Mouse (Mus musculus): ENCODE data around the gene Zdhhc6. TPM values are rescaled to one million over a fixed set of nuclear protein-coding genes. Genes with fewer than 3 reads are reported as not detected.

Zdhhc6 gene
- 10 to 100 TPM; 24.0 to 28.0 TPM for total RNA-seq (2021)
- long read RNA-seq, experiment 1, transcript Zdhhc6-207 (11 exons, 2,168 nt) = major isoform, 41 of 59 reads
- long read RNA-seq, experiment 1, partial matches to known transcripts = 2 of 59 reads
- long read RNA-seq, experiment 1, other reads (novel, unspliced or antisense) = 14 of 59 reads
- long read RNA-seq, experiment 2, transcript Zdhhc6-207 (11 exons, 2,168 nt) = major isoform, 36 of 57 reads
- long read RNA-seq, experiment 2, partial matches to known transcripts = 1 of 57 reads
- long read RNA-seq, experiment 2, other reads (novel, unspliced or antisense) = 19 of 57 reads

DNA sequence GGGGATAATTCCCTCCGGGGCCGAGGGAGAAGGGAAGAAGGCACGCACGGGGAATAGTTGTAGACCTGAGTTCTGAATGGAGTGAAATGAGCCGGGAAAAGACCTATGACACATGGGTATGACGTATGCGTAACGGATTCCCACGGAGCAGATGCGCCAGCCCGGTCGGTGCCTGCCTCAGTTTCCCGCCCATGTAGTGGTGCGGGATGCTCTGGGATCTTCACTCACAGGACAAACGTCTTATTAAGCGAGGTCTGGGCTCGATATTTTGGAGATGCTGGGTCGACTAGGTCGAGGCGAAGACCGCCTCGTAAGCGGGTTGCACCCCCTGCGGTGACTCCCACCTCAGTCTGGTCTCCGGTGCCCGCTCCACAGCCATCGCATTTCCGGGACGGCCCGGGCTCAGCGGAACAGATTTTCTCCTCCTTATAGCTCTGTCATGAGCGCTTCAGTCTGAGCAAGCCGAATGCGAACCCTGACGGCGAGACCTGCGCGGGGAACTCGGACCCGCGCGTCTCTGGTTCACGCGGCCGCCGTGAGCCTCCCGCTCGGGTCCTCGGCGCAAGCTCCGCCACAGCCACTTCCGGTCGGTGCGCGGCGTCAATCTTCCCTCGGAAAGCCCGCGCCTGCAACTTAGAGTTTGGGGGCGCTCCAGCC lies at the start of gene Zdhhc6:
Zdhhc6 (minus strand) TSS at position 581 of the 657 bp plus-strand sequence.
- intact Hi-C loops (cut with DNase I) = no loop called here
- DNase-seq (ENCODE audit: low spot score in 2 of 2) = peak; percentile 64 to 86

DNA sequence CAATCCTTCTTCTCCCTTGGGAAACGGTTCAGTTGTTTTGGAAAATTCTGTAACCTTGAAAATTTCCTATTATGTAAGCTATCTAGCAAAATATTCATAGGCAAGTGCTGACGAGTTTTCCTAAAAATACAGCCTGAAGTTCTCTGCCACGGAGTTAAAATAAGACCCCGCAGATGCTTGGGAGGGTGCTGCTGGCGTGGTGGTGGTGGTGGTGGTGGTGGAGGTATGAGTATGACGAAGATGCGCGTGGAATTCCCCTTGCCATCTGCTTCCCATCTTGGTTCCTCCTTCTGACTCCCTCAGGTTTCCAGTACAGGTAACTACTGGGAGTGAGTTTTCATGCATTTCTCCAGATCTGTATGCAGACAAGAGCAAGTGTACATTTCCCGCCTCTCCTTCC lies 46.8 kb upstream of the Zdhhc6 start:
- intact Hi-C loops (cut with DNase I) = loop anchor here (5.0 kb wide), 1 partner anchor 60 kb away; no protein-coding TSS in a partner anchor

DNA sequence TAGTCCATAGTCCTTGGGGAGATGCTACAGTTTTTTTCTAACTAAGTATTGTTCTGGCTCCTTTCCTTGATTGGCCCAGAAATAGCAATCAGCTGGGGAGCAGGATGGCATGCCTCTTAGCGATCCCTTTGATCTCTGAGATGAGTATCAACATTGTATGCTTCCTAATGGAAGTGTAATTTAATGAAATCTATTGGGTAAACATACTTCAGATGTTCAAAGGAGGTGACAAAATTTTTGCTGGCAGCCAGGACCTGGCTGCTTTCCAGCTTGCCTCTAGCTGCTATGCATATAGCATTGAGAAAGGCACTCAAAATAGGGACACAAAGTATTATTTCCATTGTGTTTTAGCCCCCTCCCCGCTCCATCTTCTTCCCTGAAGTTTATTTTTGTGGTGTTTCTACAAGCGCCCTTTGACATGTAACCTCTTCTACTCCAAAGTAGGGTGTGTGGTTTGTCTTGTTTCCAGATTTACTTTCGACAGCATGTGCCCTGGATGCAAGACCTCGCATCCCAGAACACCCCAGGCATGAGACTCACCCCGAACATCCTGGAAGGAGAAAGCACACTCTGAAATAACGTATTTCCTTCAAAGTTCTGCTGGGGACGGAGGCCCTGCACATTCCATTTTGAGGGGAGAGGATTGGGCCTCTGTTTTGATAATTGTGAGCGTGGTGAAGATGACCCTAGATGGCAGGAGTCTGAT lies 35.0 kb upstream of the Zdhhc6 start:
- intact Hi-C loops (cut with DNase I) = no loop called here
- no peak for DNase-seq (ENCODE audit: low spot score in 2 of 2)

More for the DNA sequence above, 46.8 kb upstream of the Zdhhc6 start:
- DNase-seq (ENCODE audit: low spot score in 2 of 2) = peak; percentile 36 to 58

DNA sequence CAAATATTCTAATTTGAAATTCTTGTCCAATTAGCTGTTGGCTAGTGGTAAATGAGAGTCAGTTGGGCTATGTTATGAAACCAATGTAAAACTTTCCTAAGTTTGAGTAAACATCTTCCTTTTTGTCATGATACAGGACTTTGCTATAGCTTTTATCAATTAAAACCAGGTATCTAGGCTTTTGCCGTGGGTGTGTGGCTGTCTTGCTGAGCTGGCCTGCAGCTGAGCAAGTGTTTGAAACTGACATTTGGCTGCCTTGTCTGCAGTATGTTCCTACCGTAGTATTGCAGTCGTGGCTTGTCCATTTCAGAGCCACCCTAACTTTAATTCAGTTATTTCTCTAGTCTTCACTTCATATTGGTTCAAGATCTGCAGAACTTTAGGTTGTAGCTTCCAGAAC lies 32.4 kb upstream of the Zdhhc6 start:
- intact Hi-C loops (cut with DNase I) = no loop called here
- DNase-seq (ENCODE audit: low spot score in 2 of 2) = no peak

DNA sequence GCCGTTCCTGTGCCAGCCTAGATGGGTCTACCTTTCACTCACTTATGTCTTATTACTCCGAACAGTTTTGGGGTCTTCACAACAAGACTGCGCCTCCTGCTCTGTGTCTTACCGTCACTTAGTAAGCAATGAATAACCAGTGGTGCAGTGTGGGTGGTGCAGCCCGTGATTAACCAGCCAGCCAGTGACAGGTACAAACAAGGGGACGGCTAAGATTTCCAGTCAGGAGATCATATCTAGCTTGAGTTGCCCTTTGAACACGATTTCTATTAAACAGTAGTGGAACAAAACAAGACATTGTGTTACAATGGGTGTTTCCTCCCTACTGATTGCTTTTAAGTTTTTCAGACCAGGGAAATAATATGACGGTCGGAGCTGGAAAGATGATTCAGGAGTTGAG lies 27.4 kb upstream of the Zdhhc6 start:
- intact Hi-C loops (cut with DNase I) = no loop called here
- no peak for DNase-seq (ENCODE audit: low spot score in 2 of 2)

DNA sequence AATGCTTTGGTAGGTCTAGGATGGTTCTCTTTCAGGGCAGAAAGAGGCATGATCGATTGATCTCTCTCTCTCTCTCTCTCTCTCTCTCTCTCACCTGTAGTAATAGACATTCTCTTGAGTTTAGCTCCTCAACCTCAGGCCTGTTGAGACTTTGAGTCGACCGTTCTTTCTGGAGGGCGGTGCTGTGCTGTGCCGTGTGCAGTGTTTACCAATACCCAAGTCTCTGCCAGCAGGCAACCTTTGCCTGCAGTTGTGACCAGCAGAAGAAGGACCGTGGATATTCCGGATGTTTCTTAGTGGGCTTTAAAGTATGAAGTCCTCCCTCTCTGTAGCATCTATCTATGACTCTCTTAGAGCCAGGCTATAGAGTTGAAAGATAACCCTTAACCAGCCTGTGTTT lies 26.6 kb upstream of the Zdhhc6 start:
- no peak for DNase-seq (ENCODE audit: low spot score in 2 of 2)
- intact Hi-C loops (cut with DNase I) = no loop called here

DNA sequence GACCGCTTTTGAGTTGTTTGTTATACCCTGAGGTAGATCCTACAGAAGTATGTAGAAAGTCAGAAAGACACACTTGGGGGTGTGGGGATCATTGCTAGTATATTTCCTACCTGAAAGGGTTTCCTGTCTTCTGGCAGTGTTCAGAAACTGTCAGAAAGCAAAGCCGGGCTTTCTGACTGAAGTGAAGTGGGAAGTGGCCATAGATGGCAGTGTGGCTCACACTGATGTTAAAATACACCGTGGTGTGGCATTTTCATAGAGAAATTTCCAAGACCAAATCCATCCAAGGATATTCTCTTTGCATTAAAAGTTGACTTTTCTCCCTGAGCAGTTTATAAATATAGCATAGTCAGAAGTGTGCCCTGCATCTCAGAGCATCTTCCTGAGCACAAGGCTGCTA lies 25.5 kb upstream of the Zdhhc6 start:
- DNase-seq (ENCODE audit: low spot score in 2 of 2) = no peak
- intact Hi-C loops (cut with DNase I) = no loop called here

DNA sequence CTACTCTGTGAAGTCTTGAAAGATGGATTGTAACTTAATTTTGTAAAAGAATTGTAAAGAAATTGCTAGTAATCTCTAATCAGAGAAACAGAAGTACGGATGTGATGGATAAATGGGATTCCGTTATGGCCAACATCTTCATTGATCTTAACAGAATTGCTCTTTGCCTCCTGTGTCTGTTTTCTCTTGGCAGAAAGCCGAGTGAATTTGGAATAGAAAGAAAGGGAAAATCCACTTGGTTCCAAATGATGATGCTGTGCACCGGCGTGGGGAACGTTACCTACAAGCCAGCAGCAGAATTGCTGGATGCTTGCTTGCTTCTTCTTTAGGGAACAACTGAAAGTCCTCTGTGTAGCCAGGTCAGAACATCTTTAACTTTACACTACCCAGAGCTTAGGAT lies 24.7 kb upstream of the Zdhhc6 start:
- intact Hi-C loops (cut with DNase I) = no loop called here
- no peak for DNase-seq (ENCODE audit: low spot score in 2 of 2)

DNA sequence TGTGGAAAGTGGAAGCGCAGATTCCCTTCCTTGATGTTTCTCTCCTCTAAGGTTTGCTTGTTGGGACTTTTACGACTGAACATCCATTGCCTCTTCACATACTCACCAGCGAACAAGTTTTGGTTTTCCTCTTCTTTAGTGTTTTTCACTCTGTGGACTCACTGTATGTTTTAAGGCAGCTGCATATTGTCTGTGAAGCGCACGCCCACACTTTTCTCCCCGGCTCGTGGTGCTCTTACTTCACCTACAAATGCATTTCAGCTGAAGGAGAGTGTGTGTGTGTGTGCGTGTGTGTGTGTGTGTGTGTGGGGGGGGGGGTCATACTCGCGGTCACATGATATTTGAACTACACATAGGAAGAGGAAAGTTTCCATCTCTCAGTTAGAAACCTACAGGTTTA lies 21.8 kb upstream of the Zdhhc6 start:
- intact Hi-C loops (cut with DNase I) = loop anchor here (2.0 to 10.0 kb wide), 4 partner anchors 80 to 917 kb away; no protein-coding TSS in a partner anchor
- no peak for DNase-seq (ENCODE audit: low spot score in 2 of 2)

DNA sequence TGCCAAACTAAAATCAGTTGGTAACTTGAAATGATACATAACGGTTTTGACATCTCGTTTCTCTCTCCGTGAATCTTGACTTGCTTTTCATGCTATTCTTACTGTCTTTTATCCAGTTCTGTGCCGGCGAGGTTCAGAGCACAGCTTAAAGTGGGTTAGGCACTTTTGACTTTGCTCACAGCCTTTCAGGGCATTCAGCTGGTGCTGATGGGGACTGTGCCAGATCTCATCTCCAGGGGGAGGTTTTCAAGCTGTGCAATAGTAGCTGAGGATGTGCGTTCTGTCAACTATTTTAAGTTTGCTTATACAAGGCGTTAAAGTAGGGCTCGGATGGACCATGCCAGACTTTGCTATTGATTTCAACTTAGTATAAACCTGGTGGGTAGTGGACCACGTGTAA lies 21.2 kb upstream of the Zdhhc6 start:
- DNase-seq (ENCODE audit: low spot score in 2 of 2) = no peak
- intact Hi-C loops (cut with DNase I) = loop anchor here (2.0 to 10.0 kb wide), 4 partner anchors 80 to 918 kb away; no protein-coding TSS in a partner anchor

DNA sequence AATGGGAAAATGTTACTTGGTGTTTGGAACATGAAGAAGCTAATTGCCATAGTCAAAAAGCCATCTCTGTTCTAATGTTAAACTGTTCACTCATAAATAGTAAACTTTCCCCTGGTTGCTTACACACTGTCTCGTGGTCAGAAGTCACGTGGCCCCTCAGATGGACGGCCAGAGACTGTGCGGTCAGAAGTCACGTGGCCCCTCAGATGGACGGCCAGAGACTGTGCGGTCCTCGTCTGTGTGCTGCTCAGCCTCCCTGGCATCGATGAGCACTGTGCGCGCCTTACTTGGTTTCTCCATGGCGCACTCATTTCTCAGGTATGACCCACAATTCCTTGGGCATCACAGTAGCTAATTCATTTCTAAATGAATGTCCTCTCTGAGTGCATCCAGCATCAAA lies 20.6 kb upstream of the Zdhhc6 start:
- DNase-seq (ENCODE audit: low spot score in 2 of 2) = no peak
- intact Hi-C loops (cut with DNase I) = loop anchor here (2.0 to 10.0 kb wide), 4 partner anchors 81 to 918 kb away; no protein-coding TSS in a partner anchor

DNA sequence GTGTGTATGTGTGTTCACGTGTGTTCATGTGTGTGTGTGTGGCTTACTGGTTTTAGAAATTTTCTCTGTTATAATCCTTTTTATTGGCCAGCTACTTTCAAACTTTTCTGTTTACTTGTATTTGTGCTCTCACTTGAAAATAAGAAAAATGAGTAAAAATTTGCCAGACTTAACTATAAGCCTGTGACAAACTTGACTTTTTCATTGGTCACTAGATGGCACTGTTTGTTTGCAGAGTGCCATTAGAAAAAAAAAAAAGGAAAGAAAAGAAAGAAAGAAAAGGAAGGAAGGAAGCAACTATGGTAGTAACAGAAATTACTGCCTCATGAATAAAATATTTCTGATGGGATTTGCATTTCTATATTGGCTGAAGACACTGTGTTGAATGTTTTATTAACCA lies 20.0 kb upstream of the Zdhhc6 start:
- intact Hi-C loops (cut with DNase I) = loop anchor here (2.0 to 10.0 kb wide), 4 partner anchors 81 to 919 kb away; no protein-coding TSS in a partner anchor
- peak in 1 of 2 experiments; percentile 36 for DNase-seq (ENCODE audit: low spot score in 2 of 2)

DNA sequence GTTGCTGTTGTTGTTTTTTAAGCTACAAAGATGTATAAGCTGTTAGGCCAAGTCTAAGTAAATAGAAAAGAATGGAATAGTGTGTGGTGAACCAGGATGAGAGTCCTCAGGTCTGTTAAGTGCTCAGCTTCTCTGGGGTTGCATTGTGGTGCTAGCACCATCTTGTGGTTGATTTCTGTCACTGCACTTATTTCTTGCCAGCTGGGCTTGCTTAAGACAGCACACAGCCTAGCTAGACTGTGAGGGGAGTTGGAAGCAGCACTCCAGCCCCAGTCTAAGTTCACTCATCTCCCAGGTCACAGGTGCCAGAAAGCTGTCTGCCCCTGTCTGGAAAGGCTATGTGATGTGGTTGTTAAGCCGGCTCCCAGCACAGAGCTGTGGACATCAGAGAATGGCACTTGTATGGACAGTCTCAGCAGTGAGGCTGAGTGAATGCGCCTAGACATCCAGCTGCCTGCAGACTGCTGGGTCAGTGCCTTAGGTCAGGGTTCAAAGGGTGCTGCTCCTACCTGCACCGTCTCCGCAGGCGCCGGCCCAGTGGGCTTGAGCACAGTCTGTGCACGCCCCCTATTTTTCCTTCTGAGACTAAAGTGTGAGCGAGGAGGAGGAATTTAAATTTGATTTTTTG lies 16.9 kb upstream of the Zdhhc6 start:
- intact Hi-C loops (cut with DNase I) = loop anchor here (10.0 kb wide), 1 partner anchor 562 kb away; no protein-coding TSS in a partner anchor
- DNase-seq (ENCODE audit: low spot score in 2 of 2) = peak; percentile 86

DNA sequence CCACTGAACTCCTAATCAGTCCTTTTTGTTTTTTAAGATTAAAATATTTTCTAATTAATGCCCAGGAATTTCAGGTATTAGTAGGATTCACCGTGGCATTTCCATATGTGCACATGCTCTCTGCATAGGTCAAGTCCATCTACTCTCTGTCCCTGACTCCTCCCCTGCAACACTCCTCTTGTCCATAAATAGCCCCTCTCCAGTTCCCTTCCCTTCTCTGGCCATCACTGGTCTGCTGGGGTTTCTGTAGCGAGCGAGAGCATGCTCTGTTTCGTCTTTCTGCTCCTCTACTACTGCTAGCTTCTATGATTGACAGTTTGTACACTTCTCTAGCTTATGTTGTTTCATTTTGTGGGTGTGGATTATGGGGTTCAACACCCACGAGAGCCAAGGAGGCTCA lies 15.9 kb upstream of the Zdhhc6 start:
- intact Hi-C loops (cut with DNase I) = loop anchor here (10.0 kb wide), 1 partner anchor 563 kb away; no protein-coding TSS in a partner anchor
- DNase-seq (ENCODE audit: low spot score in 2 of 2) = no peak

DNA sequence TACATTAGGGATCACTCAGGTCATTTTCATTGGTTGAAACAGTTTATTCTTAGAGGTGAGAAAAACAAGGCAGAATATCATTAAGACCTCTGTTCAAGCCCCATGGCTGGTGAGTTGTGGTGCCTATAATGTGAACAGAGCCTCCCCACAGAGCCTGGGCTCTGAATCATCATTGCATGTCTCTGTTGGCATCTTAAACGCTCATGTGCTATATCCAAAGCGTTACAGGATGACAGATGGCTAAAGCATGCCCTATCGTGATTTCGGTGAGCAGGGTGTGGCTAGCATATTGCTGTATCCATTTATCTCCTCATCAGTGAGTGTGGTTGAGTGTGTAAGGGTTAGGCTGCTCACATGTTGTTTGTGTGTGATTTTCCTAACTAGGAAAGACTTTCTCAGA lies 11.7 kb upstream of the Zdhhc6 start:
- intact Hi-C loops (cut with DNase I) = no loop called here
- peak in 1 of 2 experiments; percentile 54 for DNase-seq (ENCODE audit: low spot score in 2 of 2)

DNA sequence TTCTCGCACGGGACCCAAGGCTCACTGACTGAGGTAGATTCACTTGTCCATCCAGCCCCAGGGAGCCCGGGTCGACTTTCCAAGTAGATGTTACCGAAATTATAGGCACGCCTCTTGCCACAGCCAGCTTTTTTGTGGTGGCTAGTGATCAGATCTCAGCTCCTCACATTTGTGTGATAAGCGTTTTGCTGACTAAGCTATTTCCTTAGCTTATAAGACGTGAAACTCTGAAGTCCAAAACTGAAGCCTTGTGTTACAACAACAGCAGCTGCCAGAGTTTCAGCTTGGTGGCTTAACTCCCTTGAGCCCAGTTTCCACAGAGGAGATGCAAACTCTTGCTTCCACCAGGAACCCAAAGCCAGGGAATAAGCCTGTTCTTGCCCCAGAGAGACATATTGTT lies 6.8 kb upstream of the Zdhhc6 start:
- intact Hi-C loops (cut with DNase I) = no loop called here
- no peak for DNase-seq (ENCODE audit: low spot score in 2 of 2)

DNA sequence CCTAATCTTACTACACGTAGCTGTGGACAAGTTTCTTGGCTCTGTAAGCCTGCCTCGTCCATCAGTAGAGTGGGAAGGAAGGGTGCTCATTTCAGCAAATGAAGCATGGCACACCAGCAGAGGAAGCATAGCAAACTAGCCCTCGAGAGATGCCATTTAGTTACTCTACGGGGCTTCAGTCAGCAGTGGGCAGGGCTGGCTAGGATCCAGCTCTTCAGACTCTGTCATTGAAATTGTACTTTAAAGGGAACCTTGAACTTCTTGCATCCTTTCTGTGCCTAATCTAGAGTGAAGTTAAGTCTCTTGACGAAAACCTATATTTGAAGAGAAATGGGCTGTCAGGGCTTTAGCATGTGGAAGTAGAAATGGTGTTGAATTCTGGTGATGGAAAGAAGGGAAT lies 3.7 kb upstream of the Zdhhc6 start:
- intact Hi-C loops (cut with DNase I) = no loop called here
- DNase-seq (ENCODE audit: low spot score in 2 of 2) = no peak

DNA sequence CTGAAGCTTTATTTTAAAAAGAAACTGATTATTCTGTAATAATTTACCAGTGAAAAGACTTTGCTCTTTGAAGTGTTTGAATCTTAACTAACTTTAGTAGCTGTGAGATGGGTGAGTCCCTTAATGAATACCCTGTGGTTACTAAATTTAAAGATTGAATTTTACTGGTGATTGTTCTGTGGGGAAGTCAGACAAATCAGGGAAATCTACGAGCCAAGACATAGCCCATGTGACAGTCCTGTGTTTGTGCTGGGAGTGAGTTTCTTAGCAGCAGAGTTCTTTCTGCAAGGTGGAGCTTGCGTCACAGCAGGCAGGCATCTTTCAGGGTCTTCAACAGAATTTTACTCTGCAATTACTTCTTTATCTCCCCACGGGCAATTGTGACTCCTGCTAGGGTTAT lies 3.2 kb upstream of the Zdhhc6 start:
- no peak for DNase-seq (ENCODE audit: low spot score in 2 of 2)
- intact Hi-C loops (cut with DNase I) = no loop called here

DNA sequence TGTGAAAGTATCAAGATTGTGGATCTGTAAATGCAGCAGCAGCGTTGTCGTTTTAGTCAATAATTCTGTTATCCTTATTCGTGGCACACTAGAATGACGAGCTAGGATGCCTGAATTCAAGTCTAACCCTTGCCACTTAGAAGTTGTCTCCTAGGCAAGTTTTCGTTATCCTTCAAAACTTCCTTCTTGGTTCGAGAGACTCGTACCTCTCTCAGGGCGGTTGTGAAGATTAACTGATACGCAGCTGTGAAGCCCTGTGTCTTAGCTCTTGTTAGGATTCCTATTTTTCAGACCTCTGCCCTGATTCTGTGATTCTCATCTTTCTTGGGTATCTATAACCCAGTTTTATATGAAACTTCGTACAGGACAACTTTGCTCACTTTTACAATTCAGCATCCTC lies 1.1 kb upstream of the Zdhhc6 start:
- intact Hi-C loops (cut with DNase I) = no loop called here
- no peak for DNase-seq (ENCODE audit: low spot score in 2 of 2)
